Comparison of ENCODE assay signal across 18 mouse cellular contexts in the genomic region with DNA sequence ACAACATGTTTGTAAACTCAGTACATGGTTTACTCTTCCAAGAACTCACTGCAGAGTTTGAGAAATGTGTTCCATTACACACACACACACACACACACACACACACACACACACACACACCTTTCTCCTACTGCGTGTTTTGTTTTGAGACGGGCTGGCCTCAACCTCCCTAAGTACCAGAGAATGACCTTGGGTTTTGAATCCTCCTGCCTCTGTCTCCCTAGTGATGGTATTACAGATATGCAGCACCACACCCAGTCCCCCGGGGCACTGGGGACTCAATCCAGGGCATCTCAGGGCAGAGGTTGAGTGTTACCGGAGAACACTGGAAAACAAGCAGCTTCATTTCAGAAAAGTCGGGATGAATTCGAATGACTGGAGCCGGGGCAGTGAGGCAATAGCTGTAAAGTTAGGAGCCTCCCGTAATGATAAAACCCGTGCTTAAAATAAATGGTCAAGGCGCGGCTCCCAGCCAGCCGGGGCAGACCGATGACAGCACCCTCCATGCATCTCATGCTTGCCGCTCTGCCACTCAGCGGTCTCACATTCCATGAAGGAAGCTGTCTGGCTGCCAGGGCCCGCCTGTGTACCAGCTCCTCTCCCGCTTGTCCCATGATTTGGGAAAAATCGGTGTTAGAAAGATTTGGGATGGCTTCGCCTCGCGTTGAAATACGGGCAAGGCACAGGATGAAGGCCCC. TPM values are rescaled to one million over a fixed set of nuclear protein-coding genes. Genes with fewer than 3 reads are reported as not detected.
DNase-seq lines count a peak whose midpoint lies in the region; ATAC-seq and TF ChIP-seq lines count a peak whose summit lies in the region.
"Had no signal": no experiment of that assay in that cellular context is flagged by ENCODE, and none has a peak within 500 bp of the region (broad histone marks: within the 10 kb centered on the region; RNA-seq: fewer than 3 reads in every experiment).

No protein-coding gene starts in this region.

- H3K27ac ChIP-seq in ES-Bruce4 (ENCODE audit: insufficient read depth, low read length), result no peak overlapping the region
- H3K27ac ChIP-seq in heart, embryonic 11.5 days (ENCODE audit: low read depth, low read length), result peak overlapping the region; percentile 92
- H3K27ac ChIP-seq: intestine, embryonic 15.5 days; kidney, postnatal 0 days; limb, embryonic 13.5 days; macrophage; neural tube, embryonic 13.5 days had no signal

- TF ChIP-seq CTCF in ES-Bruce4 (IDR thresholded peaks at IDR 0.05; ENCODE audit: low read depth, low read length), result no peak

- TF ChIP-seq EP300 in ES-Bruce4 (IDR thresholded peaks at IDR 0.05; ENCODE audit: insufficient read depth, low read depth, low read length), result 0 out of 2 replicates have a peak, but pooled peaks have one; percentile 47

- H3K9ac ChIP-seq in ES-Bruce4 (ENCODE audit: low read depth, poor library complexity, severe bottlenecking), result peak overlapping the region; percentile 8; the same call in 1 of the 2 replicates
- no peak overlapping the region for H3K9ac ChIP-seq in heart, embryonic 11.5 days (ENCODE audit: low read depth, low read length)
- H3K9ac ChIP-seq: intestine, embryonic 15.5 days; limb, embryonic 13.5 days; liver, postnatal 0 days; neural tube, embryonic 13.5 days had no signal

- H3K4me2 ChIP-seq in heart, embryonic 11.5 days, result peak overlapping the region; percentile 52
- H3K4me2 ChIP-seq: intestine, embryonic 15.5 days; neural tube, embryonic 13.5 days had no signal

- ATAC-seq in heart, embryonic 11.5 days (replicated peaks; ENCODE audit: insufficient number of reproducible peaks, low FRiP score, low TSS enrichment), result no peak; the same call in 1 of the 2 replicates
- ATAC-seq: forebrain, embryonic 16.5 days; intestine, embryonic 15.5 days; liver, postnatal 0 days had no signal

- no peaks in the 10 kb centered on the region for H3K9me3 ChIP-seq in ES-Bruce4 (replicated peaks; ENCODE audit: control insufficient read depth, insufficient read depth, low read length, poor library complexity, severe bottlenecking)
- no peaks in the 10 kb centered on the region for H3K9me3 ChIP-seq in heart, embryonic 11.5 days (replicated peaks; ENCODE audit: control insufficient read depth, low read length)
- H3K9me3 ChIP-seq: intestine, embryonic 15.5 days; limb, embryonic 13.5 days; neural tube, embryonic 13.5 days had no signal

- intact Hi-C loops in heart, postnatal 36 days (cut with DNase I), result no loop called here
- intact Hi-C loops in left cerebral cortex, postnatal 36 days (cut with DNase I), result no loop called here

- H3K36me3 ChIP-seq in ES-Bruce4 (ENCODE audit: control insufficient read depth, insufficient read depth, low read length, poor library complexity, severe bottlenecking), result no peaks in the 10 kb centered on the region
- no peaks in the 10 kb centered on the region for H3K36me3 ChIP-seq in heart, embryonic 11.5 days (ENCODE audit: control insufficient read depth, insufficient read depth, low read length)
- H3K36me3 ChIP-seq: intestine, embryonic 15.5 days; limb, embryonic 13.5 days; neural tube, embryonic 13.5 days had no signal

- peaks cover 1% of the 10 kb centered on the region for H3K4me1 ChIP-seq in ES-Bruce4 (ENCODE audit: control insufficient read depth, insufficient read depth, low read length)
- peaks cover 41% of the 10 kb centered on the region for H3K4me1 ChIP-seq in heart, embryonic 11.5 days (ENCODE audit: control insufficient read depth, insufficient read depth, low read length)

- peak overlapping the region; percentile 2; the same call in 1 of the 2 replicates for H3K4me3 ChIP-seq in ES-Bruce4 (ENCODE audit: low read depth, low read length)
- H3K4me3 ChIP-seq in heart, embryonic 11.5 days (ENCODE audit: low read depth, low read length), result no peak overlapping the region
- H3K4me3 ChIP-seq: intestine, embryonic 15.5 days; limb, embryonic 13.5 days; neural tube, embryonic 13.5 days had no signal

- no peaks in the 10 kb centered on the region for H3K27me3 ChIP-seq in ES-Bruce4 (ENCODE audit: control insufficient read depth, insufficient read depth, low read length, poor library complexity, severe bottlenecking)
- H3K27me3 ChIP-seq in heart, embryonic 11.5 days (ENCODE audit: control insufficient read depth, insufficient read depth, low read length), result no peaks in the 10 kb centered on the region
- H3K27me3 ChIP-seq: intestine, embryonic 15.5 days had no signal

- WGBS in heart, embryonic 11.5 days (ENCODE audit: insufficient replicate concordance), result 41% methylated on average over 22 of the region's 22 CpGs

- peak; percentile 64 for DNase-seq in gastrocnemius, postnatal 10 days
- DNase-seq in heart, postnatal 36 days, result peak; percentile 51 to 67
- DNase-seq in frontal cortex, postnatal 25 days (ENCODE audit: low spot score in 2 of 2), result no peak
- DNase-seq in embryo, embryonic 9.5 days (ENCODE audit: extremely low spot score), result no peak
- DNase-seq in left cerebral cortex, postnatal 36 days (ENCODE audit: low spot score in 2 of 2), result no peak
- DNase-seq in layer of hippocampus, postnatal 36 days, result no peak
- DNase-seq: cerebellum, adult 11 months; liver, postnatal 0 days; right cerebral cortex, adult 18-20 months; thymus, postnatal 4 days had no signal

- no peak for TF ChIP-seq POLR2A in ES-Bruce4 (IDR thresholded peaks at IDR 0.05; ENCODE audit: insufficient read depth, low read length)

RNA-seq across cellular contexts. Expression of a gene that starts 1.9 kb away (rescaled TPM):
- 31.5 and 34.8 TPM in 2 replicates for polyA plus RNA-seq in ES-Bruce4 (2011; ENCODE audit: insufficient read depth, insufficient read length, low read depth, missing spikeins)
- 100 to 1,000 TPM; 165 to 188 TPM for total RNA-seq in gastrocnemius, postnatal 10 days (2021)
- 150 and 161 TPM in 2 replicates for polyA plus RNA-seq in heart, embryonic 11.5 days (2014; fragmentation: Nextera tagmentation; extraction: Ambion mirVana)
- 100 to 1,000 TPM; 101 to 110 TPM for total RNA-seq in heart, postnatal 36 days (2021)
- total RNA-seq in left cerebral cortex, postnatal 36 days (2021), result 100 to 1,000 TPM in 1 of 2 experiments, 10 to 100 TPM in 1; 95.7 to 112 TPM
- 10 to 100 TPM; 74.5 to 77.0 TPM for total RNA-seq in layer of hippocampus, postnatal 36 days (2021)

Comparison
In these comparisons a context has a peak if more than half of its experiments do, and no peak if none do; other contexts are left out.
1. DNase-seq: peak in gastrocnemius, postnatal 10 days (single experiment) and heart, postnatal 36 days (2 of 2); none in frontal cortex, postnatal 25 days (0 of 2), embryo, embryonic 9.5 days (single experiment), left cerebral cortex, postnatal 36 days (0 of 2) and layer of hippocampus, postnatal 36 days (0 of 2).